In the genomic region with DNA sequence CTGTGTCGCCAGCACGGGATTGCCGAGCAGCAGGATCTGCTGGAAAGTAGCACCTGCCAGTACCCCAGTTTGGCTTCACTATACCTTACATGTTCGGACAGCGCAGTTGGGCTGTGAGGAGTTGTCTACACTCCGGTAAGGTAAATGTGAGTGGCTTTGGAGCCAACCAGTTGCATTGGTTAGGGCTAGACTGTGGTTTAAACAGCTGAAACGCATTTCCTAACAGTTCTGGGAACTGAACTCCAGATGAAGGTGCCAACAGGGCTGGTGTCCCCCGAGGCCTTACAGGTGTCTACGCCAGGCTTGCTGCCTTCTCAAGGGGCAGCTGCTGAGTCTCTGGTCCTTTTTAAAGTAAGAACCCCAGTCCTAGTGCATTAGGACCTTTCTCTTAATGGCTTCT, we compare ENCODE assay signal across 24 mouse cellular contexts.
DNase-seq lines count a peak whose midpoint lies in the region; ATAC-seq lines count a peak whose summit lies in the region.
"Had no signal": no experiment of that assay in that cellular context is flagged by ENCODE, and none has a peak within 500 bp of the region (broad histone marks: within the 10 kb centered on the region; RNA-seq: fewer than 3 reads in every experiment).

No protein-coding gene starts in this region.

- no peaks in the 10 kb centered on the region for H3K9me3 ChIP-seq in megakaryocyte, embryonic 14.5 days
- H3K9me3 ChIP-seq: embryonic facial prominence, embryonic 12.5 days; embryonic facial prominence, embryonic 15.5 days; forebrain, embryonic 12.5 days; G1E; hindbrain, embryonic 12.5 days; hindbrain, embryonic 15.5 days had no signal

- H3K4me3 ChIP-seq in megakaryocyte, embryonic 14.5 days (replicated peaks), result peak overlapping the region; percentile 14
- H3K4me3 ChIP-seq: embryonic facial prominence, embryonic 12.5 days; embryonic facial prominence, embryonic 15.5 days; forebrain, embryonic 12.5 days; hindbrain, embryonic 12.5 days; hindbrain, embryonic 15.5 days had no signal

- ATAC-seq in megakaryocyte, adult 5-6 weeks (ENCODE audit: poor library complexity, severe bottlenecking), result no peak
- ATAC-seq: forebrain, embryonic 16.5 days; Patski had no signal

- no peaks in the 10 kb centered on the region for H3K27me3 ChIP-seq in megakaryocyte, embryonic 14.5 days (replicated peaks)
- H3K27me3 ChIP-seq: CH12.LX; embryonic facial prominence, embryonic 15.5 days; hindbrain, embryonic 15.5 days; Patski had no signal

- peaks cover 30% of the 10 kb centered on the region for H3K36me3 ChIP-seq in megakaryocyte, embryonic 14.5 days (replicated peaks; ENCODE audit: low read length)
- H3K36me3 ChIP-seq: embryonic facial prominence, embryonic 12.5 days; embryonic facial prominence, embryonic 15.5 days; forebrain, embryonic 12.5 days; hindbrain, embryonic 12.5 days; hindbrain, embryonic 15.5 days had no signal

- H3K4me1 ChIP-seq in megakaryocyte, embryonic 14.5 days, result peaks cover 66% of the 10 kb centered on the region

- DNase-seq in adrenal gland, postnatal 14 days, result peak; percentile 36
- no peak for DNase-seq in adrenal gland, adult 18-20 months (ENCODE audit: low spot score in 2 of 2)
- peak; percentile 28 for DNase-seq in thymus, postnatal 0 days (ENCODE audit: low spot score)
- no peak for DNase-seq in thymus, adult 18-20 months
- peak; percentile 77 for DNase-seq in gonadal fat pad, adult 2 months (ENCODE audit: low read depth)
- no peak for DNase-seq in left cerebral cortex, postnatal 25 days (ENCODE audit: low spot score in 2 of 2)
- DNase-seq: adrenal gland, adult 2 months; B cell, adult 2 months; cerebellum, adult 11 months; cerebellum, adult 2 months; cerebellum, adult 9-11 months; cerebellum, postnatal 25 days; gastrocnemius, postnatal 25 days had no signal

- intact Hi-C loops in left cerebral cortex, postnatal 25 days (cut with DNase I), result no loop called here

Comparison
In these comparisons a context has a peak if more than half of its experiments do, and no peak if none do; other contexts are left out.
1. DNase-seq: peak in adrenal gland, postnatal 14 days (single experiment), thymus, postnatal 0 days (single experiment) and gonadal fat pad, adult 2 months (single experiment); none in adrenal gland, adult 18-20 months (0 of 2), thymus, adult 18-20 months (0 of 2) and left cerebral cortex, postnatal 25 days (0 of 2).